Mouse (Mus musculus) gastrocnemius, postnatal 14 days (tissue): Measurements from ENCODE around the gene Ufc1. TPM values are rescaled to one million over a fixed set of nuclear protein-coding genes. Genes with fewer than 3 reads are reported as not detected.
"Not testable (repeated sequence)": the region's sequence is repeated elsewhere in the genome, so short reads cannot be mapped to it uniquely, and the experiment has no call there.

Source experiments
- DNase-seq: peaks from one replicate; pipeline ENCODE4 v3.0.0; 2021; ENCODE audit warnings: mixed read lengths
- intact Hi-C: fragments of 180-260 bp; cut with DNase I; formaldehyde crosslinking; loops from one replicate; pipeline ENCODE4 v1.15.1; 2025; ENCODE audit warnings: low total_unique reads
- total RNA-seq, 2 experiments: library from RNA; stranded (reverse); gene quantifications; 2 replicates each; pipeline ENCODE4 v1.2.3; 2021

The Ufc1 gene
- total RNA-seq, 2 experiments from 2014 or later, result 84.3 to 87.2 TPM

DNA sequence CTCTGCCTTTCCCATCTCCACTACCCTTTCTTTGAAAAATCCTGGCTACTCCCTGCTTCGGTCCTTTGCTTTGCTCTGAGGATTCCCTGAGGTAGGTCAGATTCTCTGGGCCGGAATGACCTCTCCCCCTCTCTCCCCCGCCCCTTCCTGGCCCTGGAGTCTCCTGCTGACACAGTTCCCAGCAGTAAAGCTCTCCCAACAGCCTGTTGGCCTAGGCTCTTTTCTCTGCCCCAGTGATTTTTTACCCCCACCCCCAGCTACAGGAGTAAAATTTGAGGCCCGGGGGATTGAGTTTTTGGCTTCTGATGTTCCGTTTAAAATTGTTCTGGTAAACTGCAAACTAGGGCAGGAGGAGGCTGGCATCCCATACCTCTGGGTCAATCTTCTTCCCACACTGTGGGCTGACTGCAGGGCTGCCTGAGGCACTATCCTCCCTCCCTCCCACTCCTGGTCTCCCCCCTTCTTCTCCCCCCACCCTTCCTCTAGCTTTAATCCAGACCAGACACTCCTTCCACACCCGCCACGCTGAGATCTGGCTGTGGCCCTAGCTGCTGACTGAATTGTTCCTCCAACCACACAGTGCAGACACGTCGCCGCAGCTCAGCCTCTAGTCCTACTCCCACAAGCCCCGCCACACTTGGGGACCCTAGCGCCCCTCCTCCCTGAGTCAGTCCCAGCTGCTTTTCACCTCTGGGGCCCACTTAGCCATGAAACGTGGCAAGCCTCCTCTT, 43.1 kb downstream of the Ufc1 start:
- peak; percentile 77 for DNase-seq
- intact Hi-C loops, result no loop called here

DNA sequence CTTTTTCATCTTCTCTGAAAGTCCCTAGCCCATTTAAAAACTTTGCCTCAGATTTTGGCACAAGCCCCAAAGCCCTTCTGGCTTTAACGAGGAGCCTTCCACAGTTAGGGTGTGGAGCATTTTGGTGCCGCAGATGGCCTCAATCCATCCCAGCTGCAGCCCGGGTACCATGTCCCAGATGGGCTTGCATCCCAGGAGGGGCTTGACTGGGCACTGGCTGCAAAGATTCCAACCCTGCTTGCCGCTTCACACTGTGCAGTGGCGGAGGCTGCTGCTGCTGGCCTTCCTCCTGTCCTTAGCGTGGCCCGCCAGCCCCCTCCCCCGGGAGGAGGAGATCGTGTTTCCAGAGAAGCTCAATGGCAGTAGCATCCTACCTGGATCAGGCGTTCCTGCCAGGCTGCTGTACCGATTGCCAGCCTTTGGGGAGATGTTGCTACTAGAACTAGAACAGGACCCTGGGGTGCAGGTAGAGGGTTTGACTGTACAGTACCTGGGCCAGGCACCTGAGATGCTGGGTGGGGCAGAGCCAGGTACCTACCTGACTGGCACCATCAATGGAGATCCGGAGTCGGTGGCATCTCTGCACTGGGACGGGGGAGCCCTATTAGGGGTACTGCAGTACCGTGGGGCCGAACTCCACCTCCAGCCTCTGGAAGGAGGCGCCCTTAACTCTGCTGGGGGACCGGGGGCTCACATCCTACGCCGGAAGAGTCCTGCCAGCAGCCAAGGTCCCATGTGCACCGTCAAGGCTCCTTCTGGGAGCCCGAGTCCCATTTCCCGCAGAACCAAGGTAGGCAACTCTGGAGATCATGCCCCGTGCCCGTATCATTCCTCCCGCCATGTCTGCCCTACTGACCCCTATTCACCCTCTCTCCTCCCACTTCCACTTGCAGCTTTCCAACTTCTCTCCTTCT, 43.9 kb downstream of the Ufc1 start, which contains the start of gene Ndufs2:
Gene Ndufs2, minus strand, starts transcription at position 709 of the 914 bp plus-strand sequence.
- DNase-seq, result peak; percentile 52
- intact Hi-C loops, result no loop called here

DNA sequence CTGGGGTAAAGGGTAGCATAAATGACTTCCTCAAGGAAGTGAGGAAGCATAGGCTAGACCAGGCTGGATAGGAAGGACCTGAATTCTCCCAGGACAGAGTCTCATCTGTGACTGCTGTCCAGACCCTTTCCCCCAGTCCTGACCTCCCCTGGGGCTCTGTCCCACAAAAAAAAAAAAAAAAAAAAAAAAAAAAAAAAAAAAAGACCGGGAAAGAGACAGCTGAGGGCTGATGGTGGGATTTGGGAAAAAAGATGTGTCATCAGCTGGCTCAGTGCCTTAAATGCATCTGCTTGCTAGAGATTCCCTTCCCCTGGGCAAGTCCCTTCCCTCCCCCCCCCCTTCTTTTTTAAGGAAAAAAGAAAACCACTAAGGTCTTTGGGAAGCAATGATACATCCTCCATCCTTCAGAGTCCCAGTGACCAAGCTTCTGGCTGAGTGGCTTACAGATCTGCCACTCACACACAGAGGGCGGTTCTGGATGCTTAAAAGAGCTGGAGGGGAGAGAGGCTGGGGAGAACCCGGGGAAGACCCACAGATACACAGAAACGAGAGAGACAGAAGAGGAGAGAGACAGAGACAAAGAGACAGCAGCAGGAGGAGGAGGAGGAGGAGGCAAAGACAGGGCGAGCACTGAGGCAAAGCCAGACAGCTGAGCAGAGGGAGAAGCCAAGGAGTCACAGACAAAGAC, 44.8 kb downstream of the Ufc1 start, which contains the start of gene Adamts4:
Gene Adamts4, plus strand, starts transcription at position 509 of the 688 bp plus-strand sequence.
- intact Hi-C loops, result no loop called here
- peak; percentile 59 for DNase-seq

DNA sequence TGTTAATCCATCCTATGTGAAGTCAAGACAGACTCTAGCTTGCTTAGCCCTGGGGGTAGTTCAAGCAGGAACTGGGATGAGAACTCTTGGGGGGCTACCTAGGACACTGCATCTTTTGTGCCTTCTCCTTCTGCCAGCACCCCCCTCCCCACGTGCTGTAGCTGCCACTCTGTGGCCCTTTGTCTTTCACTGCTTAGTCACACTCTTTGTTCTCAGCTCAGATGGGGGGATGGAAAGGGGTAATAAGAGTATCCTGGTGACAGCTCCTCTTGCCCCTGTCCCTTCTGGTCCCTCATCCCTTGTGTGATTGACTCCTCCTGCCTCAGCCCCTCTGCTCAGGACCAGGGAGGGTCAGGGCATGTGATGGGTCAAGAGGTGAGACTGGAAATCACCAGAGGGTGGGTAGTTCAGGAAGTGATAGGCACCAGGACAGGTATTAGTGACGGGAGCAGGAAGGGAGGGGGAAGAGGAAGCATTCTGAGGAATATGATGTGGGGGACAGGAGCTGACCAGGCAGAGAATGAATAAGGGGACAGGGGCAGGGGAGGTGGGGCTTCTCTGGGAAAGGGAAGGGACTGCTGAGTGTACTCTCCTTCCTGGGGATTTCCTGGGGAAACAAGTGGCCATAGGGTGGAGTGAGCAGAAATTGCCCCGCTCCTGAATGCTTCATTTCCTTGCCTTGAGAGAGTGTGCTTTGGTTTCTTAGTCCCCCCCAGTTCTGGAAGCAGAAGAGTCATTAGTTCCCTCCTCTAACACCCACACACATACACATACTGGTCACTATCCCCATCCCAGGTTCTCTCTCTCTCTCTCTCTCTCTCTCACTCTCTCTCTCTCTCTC, 46.2 kb downstream of the Ufc1 start:
- intact Hi-C loops, result no loop called here
- DNase-seq, result no peak

DNA sequence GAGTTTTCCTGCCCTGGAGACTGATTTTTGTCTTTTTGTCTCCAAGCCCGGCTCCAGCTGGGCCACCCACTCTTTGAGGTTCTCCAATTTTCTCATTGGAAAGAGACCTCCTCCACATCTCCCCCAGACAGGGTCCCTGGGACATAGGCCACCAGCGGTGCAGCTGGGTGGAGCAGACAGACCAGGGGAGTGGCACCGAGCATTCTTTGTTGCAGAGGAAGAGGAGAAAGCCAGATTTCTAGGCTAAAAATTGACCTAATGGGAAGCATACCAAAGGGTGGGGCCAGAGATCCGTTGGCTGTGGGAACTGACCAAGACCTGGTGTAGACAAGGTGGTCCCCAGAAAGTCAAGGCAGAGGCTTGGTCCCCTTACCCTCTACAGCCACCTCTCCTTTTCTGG, 46.9 kb downstream of the Ufc1 start:
- intact Hi-C loops, result no loop called here
- DNase-seq, result no peak

DNA sequence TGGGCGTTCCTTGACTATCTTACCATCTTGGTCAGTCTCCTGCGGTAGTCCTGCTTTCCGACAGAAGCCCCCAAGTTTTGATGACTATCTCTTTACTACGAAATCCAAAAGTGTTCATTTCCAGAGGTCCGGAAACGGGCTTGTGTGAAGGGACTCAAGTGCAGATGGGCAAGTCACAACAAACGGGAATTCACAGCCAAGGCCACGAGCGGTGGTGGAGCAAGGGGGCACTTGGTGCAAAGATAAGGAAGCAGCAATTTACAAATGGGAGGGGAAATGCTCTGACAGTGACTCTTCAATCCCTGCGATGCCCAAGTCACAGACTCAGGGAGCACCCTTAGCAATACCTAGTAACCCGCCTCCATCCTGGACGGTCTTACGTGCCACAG, 47.4 kb downstream of the Ufc1 start:
- no peak for DNase-seq
- intact Hi-C loops, result no loop called here

DNA sequence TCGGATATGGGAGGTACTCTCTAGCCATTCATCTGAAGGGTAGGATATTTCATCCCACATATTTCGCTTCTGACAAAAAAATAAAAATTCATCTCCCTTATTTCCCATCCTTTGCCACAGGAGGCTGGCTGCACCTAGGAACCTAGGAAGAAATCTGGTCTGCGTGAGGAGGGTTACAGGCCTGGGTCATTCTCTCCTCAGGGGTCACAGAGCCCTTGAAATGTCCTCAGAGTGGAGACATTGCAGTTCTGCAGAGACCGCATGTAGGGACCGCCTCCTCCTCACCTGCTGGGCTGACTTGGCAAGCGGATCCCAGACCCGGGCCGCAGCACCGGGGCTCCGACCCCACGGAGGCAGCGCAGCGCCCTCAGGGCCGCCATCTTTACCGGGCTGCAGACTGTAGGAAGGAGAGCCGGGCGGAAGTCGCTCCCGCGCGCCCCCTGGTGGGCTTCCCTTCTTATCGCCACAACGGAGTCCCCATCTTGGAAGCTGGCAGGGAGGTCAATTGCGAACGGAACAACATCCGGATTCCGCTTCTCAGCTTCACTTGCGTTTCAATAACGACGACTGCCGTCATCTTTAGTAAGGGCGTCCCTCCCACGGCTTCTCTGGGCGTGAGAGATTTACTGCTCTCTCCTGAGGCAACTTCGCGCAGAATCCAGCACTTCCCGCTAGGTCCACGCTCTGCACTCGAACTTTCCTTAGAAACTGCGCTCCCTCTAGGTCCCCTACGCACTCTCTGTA, 47.9 kb downstream of the Ufc1 start:
- peak; percentile 96 for DNase-seq
- intact Hi-C loops, result no loop called here

DNA sequence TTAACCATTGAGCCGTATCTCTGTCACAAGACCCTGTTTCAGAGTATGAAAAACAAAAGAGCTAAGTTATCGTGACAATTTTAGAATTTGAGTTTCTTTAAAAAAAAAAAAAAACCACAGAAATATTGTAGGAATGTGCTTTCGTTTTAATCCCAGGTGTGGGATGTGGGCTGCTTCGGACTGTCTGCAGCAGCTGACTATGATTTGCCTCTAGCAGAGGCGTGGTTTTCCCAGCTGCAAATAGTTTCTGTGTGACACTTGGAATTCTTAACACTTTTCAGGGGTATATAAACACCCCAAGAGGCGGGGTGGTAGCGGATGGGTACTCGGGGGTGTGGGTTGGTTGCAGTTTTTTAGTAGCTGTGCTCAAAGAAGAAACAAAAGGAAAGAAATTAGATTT, 49.5 kb downstream of the Ufc1 start:
- intact Hi-C loops, result no loop called here
- no peak for DNase-seq

DNA sequence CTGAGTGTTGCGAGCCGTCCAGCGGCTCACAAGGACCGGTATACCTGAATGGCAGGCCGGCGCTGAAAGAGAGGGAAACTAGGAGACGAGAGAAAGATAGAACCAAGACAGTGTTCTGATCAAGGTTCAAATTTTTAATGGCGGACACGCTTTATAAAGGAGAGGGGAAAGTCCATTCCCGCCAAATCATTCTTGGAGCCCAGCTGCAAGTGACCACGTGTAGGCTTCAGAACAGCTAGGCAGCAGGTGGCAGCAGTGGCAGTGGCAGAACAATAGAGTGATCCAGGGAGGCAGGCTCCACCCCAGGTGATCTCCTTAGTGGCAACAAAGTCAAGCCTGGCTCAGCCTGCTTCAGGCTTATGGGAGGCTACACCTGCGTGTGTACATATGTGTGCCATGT, 52.9 kb downstream of the Ufc1 start:
- DNase-seq, intact Hi-C loops: not testable (repeated sequence)

DNA sequence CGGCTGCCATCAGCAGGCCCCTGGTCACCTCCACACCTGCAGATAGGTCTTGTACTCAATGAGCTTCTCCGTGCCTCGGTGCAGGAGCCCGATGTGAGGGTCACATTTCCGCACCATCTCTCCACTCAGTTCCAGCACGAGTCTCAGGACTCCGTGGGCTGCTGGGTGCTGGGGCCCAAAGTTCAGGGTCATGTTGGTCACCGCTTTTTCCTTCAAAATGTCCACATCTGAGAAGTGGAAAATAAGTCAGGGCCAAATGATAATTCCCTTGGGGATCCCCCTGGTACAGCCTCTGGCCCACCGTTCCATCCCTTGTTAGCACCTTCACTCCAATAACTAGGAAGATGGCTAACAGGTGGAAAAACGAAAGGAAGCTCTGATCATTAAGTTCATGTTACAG, 53.9 kb downstream of the Ufc1 start:
- intact Hi-C loops, result no loop called here
- DNase-seq, result no peak

DNA sequence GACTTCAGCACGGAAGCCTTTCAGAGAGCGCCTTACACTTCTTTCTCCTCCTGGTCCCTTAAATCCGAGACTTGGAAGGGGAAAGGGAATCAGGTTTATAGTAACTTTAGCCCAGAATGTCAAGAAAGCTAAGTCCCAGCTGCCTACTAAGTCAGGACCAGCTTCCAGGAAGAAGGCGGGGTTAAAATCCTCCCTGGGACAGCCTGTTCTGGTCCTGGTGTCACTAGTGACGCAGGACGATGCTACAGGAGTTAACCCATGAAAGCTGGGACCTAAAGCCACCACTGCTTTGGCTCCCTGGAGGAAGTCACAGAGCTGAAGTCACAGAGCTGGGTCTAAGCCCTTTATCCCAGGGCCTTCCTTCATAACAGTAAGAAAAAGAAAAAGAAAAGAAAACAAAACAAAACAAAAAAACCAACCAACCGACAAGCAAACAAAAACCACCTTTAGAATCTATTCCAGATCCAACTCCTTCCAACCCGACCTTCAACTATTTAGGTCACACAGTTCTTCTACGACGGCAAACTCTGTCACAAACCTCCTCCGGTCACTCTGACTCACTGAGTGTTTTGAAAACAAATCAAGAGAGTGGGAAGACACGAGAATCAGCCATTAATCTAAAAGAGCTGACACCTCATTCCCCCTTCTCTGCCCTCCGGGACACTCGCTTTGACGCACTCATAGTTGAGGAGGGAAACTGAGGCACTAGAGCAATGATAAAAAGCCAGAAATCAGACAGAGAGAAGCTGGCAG, 54.7 kb downstream of the Ufc1 start:
- no peak for DNase-seq
- intact Hi-C loops, result no loop called here

Other genes starting within 250 kb of the Ufc1 start
- 1 to 10 TPM; 7.0 to 7.4 TPM for gene Fcgr3, start 230.1 kb downstream of the Ufc1 start, total RNA-seq
- gene Cfap126, start 181.1 kb downstream of the Ufc1 start, total RNA-seq, result under 1 TPM; 0.72 to 0.73 TPM
- gene Sdhc, start 144.4 kb downstream of the Ufc1 start, total RNA-seq, result 100 to 1,000 TPM; 692 to 793 TPM
- 100 to 1,000 TPM; 117 to 734 TPM for gene Mpz, start 144.3 kb downstream of the Ufc1 start, total RNA-seq
- 10 to 100 TPM; 12.3 to 17.1 TPM for gene Pcp4l1, start 98.8 kb downstream of the Ufc1 start, total RNA-seq
- gene Nr1i3, start 81.1 kb downstream of the Ufc1 start, total RNA-seq, result not detected
- gene Tomm40l, start 72.5 kb downstream of the Ufc1 start, total RNA-seq, result 10 to 100 TPM; 44.3 to 46.7 TPM
- not detected for gene Apoa2, start 70.0 kb downstream of the Ufc1 start, total RNA-seq
- 1 to 10 TPM; 6.3 to 7.1 TPM for gene Fcer1g, start 60.7 kb downstream of the Ufc1 start, total RNA-seq
- gene Adamts4, start 44.6 kb downstream of the Ufc1 start, total RNA-seq, result 1 to 10 TPM; 2.4 to 3.1 TPM
- 100 to 1,000 TPM; 580 to 737 TPM for gene Ndufs2, start 43.6 kb downstream of the Ufc1 start, total RNA-seq
- 1 to 10 TPM; 5.9 to 9.4 TPM for gene B4galt3, start 24.7 kb downstream of the Ufc1 start, total RNA-seq
- 10 to 100 TPM in 1 of 2 experiments, 1 to 10 TPM in 1; 9.6 to 11.8 TPM for gene Ppox, start 13.8 kb downstream of the Ufc1 start, total RNA-seq
- gene Usp21, start 7.0 kb downstream of the Ufc1 start, total RNA-seq, result 10 to 100 TPM; 13.1 to 13.7 TPM
- 10 to 100 TPM; 26.3 to 27.7 TPM for gene Dedd, start 34.1 kb upstream of the Ufc1 start, total RNA-seq
- 10 to 100 TPM; 19.3 to 25.3 TPM for gene Nit1, start 50.6 kb upstream of the Ufc1 start, total RNA-seq
- gene Pfdn2, start 50.6 kb upstream of the Ufc1 start, total RNA-seq, result 10 to 100 TPM; 86.7 to 93.6 TPM
- gene Klhdc9, start 65.8 kb upstream of the Ufc1 start, total RNA-seq, result under 1 TPM; 0.20 to 0.27 TPM
- gene Nectin4, start 75.1 kb upstream of the Ufc1 start, total RNA-seq, result not detected
- gene Arhgap30, start 93.9 kb upstream of the Ufc1 start, total RNA-seq, result 1 to 10 TPM in 1 of 2 experiments, under 1 TPM in 1; 0.97 to 1.2 TPM
- gene Usf1, start 116.3 kb upstream of the Ufc1 start, total RNA-seq, result 10 to 100 TPM; 25.8 to 27.0 TPM
- gene Tstd1, start 123.8 kb upstream of the Ufc1 start, total RNA-seq, result under 1 TPM; 0.78 to 0.98 TPM
- gene F11r, start 142.5 kb upstream of the Ufc1 start, total RNA-seq, result 10 to 100 TPM; 10.8 to 12.6 TPM
- gene Alyref2, start 208.5 kb upstream of the Ufc1 start, total RNA-seq, result 1 to 10 TPM; 2.1 to 2.5 TPM
- gene Itln1, start 240.3 kb upstream of the Ufc1 start, total RNA-seq, result not detected